Mouse (Mus musculus) bone marrow, adult 2 months (tissue): ENCODE results near the gene AC131692.1.

Source experiments
- CTCF ChIP-seq: fragments of 200-500 bp; IDR thresholded peaks from 2 replicates; pipeline ENCODE4 v1.5.1; 2011; ENCODE audit warnings: low read length, control low read depth; ENCODE audit not compliant: control insufficient read depth, insufficient read depth
- POLR2A ChIP-seq: fragments of 200-500 bp; IDR thresholded peaks from 2 replicates; pipeline ENCODE4 v1.6.1; 2011; ENCODE audit warnings: low read depth, mild to moderate bottlenecking, control low read depth, low read length, borderline replicate concordance; ENCODE audit not compliant: control insufficient read depth

DNA sequence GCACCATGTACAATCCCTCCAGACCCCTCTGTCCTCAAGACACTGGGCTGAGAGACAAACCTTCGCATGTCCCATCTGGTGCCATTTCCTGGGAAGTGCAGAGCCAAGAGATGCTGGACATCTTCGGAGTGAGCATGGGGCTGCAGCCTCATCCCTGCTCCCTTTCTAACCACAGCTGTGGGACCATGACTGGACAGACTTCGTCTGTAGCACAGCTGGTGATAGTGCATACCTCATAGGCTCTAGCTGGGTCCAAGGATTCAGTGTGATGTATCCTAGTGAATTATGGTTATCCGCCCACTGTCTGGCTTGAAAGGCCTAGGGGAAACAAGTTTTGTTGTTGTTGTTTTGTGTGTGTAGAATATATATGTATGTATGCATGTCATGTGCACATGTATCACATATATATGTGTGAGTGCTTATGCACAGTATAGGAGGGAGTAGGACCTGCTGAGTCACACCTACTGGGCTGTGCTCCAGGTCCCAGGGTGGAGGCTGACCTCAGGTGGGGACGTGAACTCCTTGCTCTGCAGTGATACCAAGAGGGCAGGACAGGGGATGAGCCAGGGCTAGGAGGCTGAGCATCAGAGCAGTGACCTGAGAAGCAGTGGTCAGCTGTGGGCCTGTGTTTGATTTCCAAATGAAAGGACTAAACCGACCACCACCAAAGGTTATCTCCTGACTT, 8.1 kb downstream of the AC131692.1 start:
- TF ChIP-seq POLR2A (no peak), CTCF (no peak)
